Mouse (Mus musculus) embryo, embryonic 11 days (tissue): ENCODE results near the gene Sox5.

ENCODE experiments used
- DNase-seq: peaks from one replicate; pipeline ENCODE4 v3.0.0-alpha.2; 2015

Sox5 gene

GRCm38 (mm10) chr6:144167058-144167457 is 614.7 kb downstream of the Sox5 start:
- DNase-seq: no peak

DNA sequence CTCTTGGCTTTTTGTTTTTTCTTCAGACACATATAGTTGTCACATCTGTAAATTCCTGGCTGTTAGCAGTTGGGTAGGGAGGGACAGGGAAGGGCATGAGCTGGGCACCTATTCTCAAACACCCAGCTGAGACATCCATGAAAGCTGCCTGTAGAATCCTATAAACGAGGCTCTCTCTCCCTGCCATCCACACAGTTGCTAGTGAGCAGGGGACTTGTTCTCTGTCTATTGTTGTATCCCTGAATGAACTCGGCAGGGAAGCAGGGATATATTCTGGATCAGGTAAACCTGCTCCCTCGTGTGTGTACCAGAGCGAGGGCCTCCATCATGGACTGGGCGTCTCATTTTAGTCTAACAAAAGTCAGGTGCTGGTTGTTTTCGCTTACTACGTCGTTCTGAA is 615.1 kb downstream of the Sox5 start:
- DNase-seq: no peak

DNA sequence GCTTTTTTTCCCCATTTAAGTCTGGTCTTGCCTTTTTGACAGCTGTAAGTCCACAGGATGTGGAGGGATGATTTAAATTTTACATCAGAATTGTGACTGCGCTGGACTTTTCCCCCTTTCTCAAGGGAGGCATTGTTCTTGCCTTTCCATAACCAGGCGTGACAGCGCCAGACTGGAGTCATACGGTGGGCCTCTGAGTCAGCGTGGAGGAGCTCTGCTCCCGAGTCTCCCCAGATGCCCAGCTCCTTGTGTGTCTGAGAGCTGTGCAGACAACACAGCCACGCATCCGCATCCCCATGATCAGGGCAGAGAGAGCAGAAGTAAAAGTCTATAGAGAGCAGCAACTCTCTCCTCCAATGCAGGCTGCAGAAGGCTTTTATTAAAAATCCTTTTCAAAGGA is 615.7 kb downstream of the Sox5 start:
- peak; percentile 86 for DNase-seq

DNA sequence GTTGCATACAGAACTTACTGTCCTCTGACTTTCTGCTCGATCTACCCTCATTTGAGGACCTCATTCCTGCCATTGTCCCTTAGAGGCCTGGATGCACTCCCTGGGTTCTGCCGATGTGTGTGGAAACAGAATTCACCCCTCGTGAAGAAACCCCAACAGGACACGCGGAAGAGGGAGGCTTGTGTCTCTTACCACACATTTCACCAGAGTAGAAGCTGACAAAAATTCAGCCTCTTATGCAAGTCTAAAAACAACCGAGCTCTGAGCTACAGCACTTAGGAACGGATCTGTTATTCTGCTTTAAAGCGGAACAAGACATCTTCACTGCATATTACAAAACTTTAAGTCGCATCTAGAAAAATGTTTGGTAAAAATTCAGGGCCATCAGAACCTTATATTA is 618.3 kb downstream of the Sox5 start:
- no peak for DNase-seq

DNA sequence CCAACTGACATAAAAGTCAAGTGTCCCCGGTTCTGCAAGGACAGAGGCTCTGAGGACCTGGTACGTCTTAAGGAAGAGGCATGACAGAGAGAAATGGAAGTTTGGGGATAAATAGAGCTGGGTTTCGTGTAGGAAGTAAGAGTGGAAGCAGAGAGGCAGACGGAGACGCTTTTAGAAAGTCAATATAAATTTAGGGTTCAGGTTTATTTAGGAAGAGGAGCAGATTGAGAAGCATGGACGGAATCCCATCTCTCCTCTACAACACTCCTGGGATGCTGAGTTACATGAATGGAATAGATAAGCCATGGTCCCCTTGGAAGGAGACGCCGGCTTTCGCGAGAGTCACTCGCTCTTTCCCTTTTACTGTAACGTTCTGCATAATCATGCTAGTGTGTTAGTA is 623.1 kb downstream of the Sox5 start:
- no peak for DNase-seq

GRCm38 (mm10) chr6:144154892-144155424 is 626.8 kb downstream of the Sox5 start:
- DNase-seq: peak; percentile 56

DNA sequence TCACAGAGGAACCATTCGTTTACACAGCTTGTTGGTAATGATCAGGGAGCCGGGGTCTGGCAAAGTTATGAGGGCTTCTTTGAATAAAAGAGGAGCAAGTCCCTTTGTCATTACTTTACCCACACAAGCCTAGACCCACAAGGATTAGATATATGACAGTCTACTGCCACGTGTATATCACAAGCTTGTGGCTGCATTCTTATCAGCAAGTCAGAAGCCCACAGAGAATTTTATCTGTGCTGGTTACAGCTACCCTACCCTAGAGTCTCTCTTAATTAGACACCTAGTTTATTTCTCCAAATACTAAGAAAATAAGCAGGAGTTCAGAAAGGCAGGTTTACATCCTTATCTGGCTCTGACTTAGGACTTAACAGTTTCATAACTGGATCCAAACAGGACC is 629.8 kb downstream of the Sox5 start:
- no peak for DNase-seq

GRCm38 (mm10) chr6:144151075-144151474 is 630.7 kb downstream of the Sox5 start:
- DNase-seq: peak; percentile 40

GRCm38 (mm10) chr6:144137397-144137796 is 644.4 kb downstream of the Sox5 start:
- no peak for DNase-seq

- DNase-seq: no peak
Observed at GRCm38 (mm10) chr6:144136894-144137293, 644.9 kb downstream of the Sox5 start.

DNA sequence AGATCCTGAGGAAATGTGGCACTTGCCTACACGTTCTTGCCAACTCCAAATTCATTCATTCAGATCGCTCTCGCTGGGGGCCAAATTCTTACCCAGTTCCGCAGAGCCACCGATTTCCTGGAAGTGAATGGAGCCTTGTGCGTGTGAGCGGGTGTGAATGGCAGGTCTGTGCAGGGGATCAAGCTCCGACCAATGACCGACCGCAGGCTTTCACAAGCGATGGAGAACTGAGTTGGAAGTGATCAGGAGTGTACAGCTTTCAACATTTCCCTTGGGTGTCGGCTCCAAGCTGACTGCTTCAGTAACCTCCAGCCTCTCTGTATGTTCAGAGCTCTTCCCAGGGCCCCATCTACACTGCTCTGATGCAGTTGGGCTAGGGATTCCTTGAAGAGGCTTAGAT is 651.9 kb downstream of the Sox5 start:
- DNase-seq: no peak

GRCm38 (mm10) chr6:144119961-144120360 is 661.8 kb downstream of the Sox5 start:
- DNase-seq: no peak

DNA sequence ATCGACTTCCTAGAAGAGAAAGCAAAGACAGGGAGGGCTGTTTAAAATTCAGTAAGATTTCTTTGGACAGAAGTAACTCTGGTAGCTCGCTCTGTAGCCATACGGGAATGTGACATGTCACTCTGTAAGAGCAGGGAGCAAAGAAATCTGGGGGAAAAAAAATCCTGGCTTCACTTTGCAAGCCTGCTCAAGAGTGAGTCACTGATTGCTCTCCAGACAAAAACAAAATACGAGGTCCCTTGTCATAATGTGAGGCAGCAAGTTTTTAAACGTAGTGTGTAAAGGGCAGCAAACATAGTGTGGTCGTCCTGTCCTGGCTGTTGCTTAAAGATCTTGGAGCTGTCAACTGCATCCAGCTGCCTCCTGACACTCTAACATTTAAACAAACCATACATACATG is 665.1 kb downstream of the Sox5 start:
- no peak for DNase-seq

DNA sequence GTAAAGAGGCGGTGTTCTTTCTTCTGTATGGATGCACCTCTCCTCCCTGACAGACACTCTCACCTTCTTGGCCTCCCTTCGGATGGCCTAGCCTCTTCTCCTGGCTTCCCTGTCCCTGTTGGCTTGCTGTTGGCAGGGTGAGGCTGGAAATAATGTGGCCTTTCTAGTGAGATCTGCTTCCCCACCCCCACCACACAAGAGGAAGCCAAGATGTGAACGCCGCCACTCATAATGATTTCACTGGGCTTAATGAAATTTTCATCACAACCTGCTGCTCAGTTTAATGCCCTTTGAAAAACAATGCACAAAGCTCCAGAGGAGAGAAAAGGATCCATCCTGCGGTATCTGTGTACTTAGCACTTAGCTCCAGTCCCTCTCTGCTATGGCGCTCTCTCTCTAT is 670.2 kb downstream of the Sox5 start:
- no peak for DNase-seq

- DNase-seq: peak; percentile 36
Observed at GRCm38 (mm10) chr6:144106848-144107247, 674.9 kb downstream of the Sox5 start.

GRCm38 (mm10) chr6:144105645-144106044 is 676.1 kb downstream of the Sox5 start:
- DNase-seq: no peak

DNA sequence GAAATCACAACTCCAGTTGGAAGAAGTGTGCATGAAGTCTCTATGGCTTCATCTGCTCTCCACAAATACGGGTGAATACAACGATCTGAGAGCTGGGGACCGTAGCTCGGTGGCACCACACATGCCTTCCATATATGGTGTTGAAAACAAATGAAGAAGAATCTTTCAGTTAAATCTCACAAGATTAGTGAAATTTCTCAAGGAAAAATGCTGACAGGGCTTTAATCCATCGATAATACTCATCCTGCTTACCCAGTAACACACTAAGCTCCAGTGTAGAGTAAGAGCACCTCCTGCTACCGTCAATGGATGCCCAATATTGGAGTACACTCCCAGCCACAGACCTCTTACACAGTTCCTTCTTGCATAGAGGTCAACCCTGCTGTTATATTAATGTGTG is 678.2 kb downstream of the Sox5 start:
- no peak for DNase-seq

DNA sequence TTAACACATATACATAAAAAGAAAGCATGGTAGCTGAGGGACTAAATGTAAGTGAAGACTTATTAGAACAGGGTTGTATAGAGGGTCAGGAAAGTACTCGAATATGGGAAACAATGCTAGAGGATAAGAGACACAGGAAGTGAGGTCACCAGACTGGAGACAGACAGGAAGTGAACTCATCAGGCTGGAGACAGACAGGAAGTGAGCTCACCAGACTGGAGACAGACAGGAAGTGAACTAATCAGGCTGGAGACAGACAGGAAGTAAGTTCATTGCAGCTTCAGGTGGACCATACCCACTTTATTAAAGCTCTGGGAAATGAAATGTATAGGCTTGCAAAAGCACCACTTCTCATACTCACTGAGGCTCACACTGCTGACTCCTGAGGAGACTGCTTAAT is 680.9 kb downstream of the Sox5 start:
- DNase-seq: no peak

GRCm38 (mm10) chr6:144098119-144098518 is 683.7 kb downstream of the Sox5 start:
- peak; percentile 61 for DNase-seq

DNA sequence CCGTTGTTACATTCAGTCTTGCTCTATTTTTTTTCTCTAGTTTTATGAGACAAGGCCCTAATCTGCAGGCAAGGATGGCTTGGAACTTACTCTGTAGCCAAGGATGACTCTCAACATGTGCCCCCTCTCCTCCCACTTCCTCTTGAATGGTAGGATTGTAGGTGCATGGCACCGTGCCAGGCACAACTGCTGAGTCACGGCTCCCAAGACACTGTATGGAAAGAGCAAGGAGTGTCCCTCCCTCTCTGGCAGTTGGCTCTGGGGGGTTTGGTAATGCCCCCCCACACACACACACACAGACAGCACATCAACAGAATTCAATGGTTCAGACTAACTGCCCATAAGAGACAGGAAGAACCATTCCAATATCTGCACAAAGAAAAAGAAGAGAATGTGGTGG is 693.5 kb downstream of the Sox5 start:
- no peak for DNase-seq

- DNase-seq: no peak
Observed at GRCm38 (mm10) chr6:144086096-144086810, 695.5 kb downstream of the Sox5 start.

GRCm38 (mm10) chr6:144082297-144082696 is 699.5 kb downstream of the Sox5 start:
- no peak for DNase-seq

DNA sequence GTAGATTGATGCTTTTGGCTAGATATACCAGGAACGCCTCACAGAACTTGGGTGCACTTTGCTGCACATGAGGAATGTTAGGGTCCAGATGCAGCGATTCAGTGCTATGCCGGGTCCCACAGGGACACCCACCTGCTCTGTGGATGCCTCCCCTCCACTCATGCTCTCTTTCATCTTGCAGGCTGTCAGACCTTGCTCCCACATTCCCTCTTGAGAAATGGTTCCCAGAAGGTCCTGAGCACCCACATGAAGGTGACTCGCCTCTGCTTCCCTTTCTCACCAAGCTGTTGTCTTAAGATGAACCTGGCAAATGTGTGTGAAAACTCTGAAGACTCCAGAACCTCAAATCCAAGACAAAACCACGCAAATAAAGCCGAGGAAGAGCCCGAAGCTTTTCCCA is 704.0 kb downstream of the Sox5 start:
- DNase-seq: no peak

- no peak for DNase-seq
Observed at GRCm38 (mm10) chr6:144076376-144076775, 705.4 kb downstream of the Sox5 start.

- no peak for DNase-seq
Observed at GRCm38 (mm10) chr6:144075327-144075941, 706.3 kb downstream of the Sox5 start.
